Mouse (Mus musculus): ENCODE results near the gene Fmo1.

- TF ChIP-seq CTCF (IDR thresholded peaks at IDR 0.05; ENCODE audit: extremely low read depth, insufficient read depth, low read length) (no peak), POLR2A (IDR thresholded peaks at IDR 0.05; ENCODE audit: extremely low read depth, insufficient read depth, low read length) (no peak)
Measured at GRCm38 (mm10) chr1:162871701-162872311, 5.4 kb upstream of the Fmo1 start.
